Mouse (Mus musculus): Measurements from ENCODE around the gene Mme.

GRCm38 (mm10) chr3:63391348-63391747 is 150.0 kb downstream of the Mme start:
- TF ChIP-seq CTCF (IDR thresholded peaks at IDR 0.05) (no peak), EP300 (IDR thresholded peaks at IDR 0.05; ENCODE audit: insufficient read depth, low read depth, low read length) (no peak)
